In genomic region chr3:27840311-27840710, GRCm38 (mm10) we compare ENCODE assay signal across 32 mouse cellular contexts. TPM values are rescaled to one million over a fixed set of nuclear protein-coding genes. Genes with fewer than 3 reads are reported as not detected.
A peak's percentile ranks its signal among the peaks of the same experiment; 100 is the strongest.
DNase-seq lines count a peak whose midpoint lies in the region; ATAC-seq and TF ChIP-seq lines count a peak whose summit lies in the region.
"Had no signal": no experiment of that assay in that cellular context is flagged by ENCODE, and none has a peak within 500 bp of the region (broad histone marks: within the 10 kb centered on the region; RNA-seq: fewer than 3 reads in every experiment).

No protein-coding gene starts in this region.

- peak overlapping the region; percentile 52 for H3K4me2 ChIP-seq in heart, embryonic 11.5 days
- peak overlapping the region; percentile 51 for H3K4me2 ChIP-seq in heart, postnatal 0 days (ENCODE audit: low read depth, low read length)
- no peak overlapping the region; the same call in 1 of the 2 replicates for H3K4me2 ChIP-seq in lung, embryonic 16.5 days (ENCODE audit: low read depth, low read length)
- no peak overlapping the region for H3K4me2 ChIP-seq in limb, embryonic 11.5 days (ENCODE audit: low read depth, severe bottlenecking)
- H3K4me2 ChIP-seq: forebrain, embryonic 12.5 days had no signal

- peak overlapping the region; percentile 20; the same call in 1 of the 2 replicates for H3K4me3 ChIP-seq in heart, embryonic 11.5 days (ENCODE audit: low read depth, low read length)
- H3K4me3 ChIP-seq in heart, postnatal 0 days (ENCODE audit: low read depth, low read length) = 0 out of 2 replicates have a peak overlapping the region, but pooled peaks have one; percentile 17
- no peak overlapping the region for H3K4me3 ChIP-seq in lung, embryonic 16.5 days (ENCODE audit: low read length)
- H3K4me3 ChIP-seq in limb, embryonic 11.5 days (ENCODE audit: low read depth, low read length) = no peak overlapping the region
- H3K4me3 ChIP-seq: erythroblast, embryonic 14.5 days; forebrain, embryonic 12.5 days; left cerebral cortex, adult 2 months; megakaryocyte, embryonic 14.5 days had no signal

- DNase-seq in heart, postnatal 4 days = no peak
- no peak for DNase-seq in heart, postnatal 0 days (ENCODE audit: low spot score)
- no peak for DNase-seq in heart, postnatal 36 days
- no peak for DNase-seq in lung, postnatal 25 days (ENCODE audit: low spot score)
- peak; percentile 19 for DNase-seq in limb, embryonic 11.5 days (ENCODE audit: low spot score)
- DNase-seq: adrenal gland, postnatal 36 days; cerebellum, adult 9-10 months; gastrocnemius, postnatal 36 days; kidney, adult 2 months; lung, postnatal 36 days; midbrain, embryonic 14.5 days; right cerebral cortex, postnatal 14 days; thymus, adult 2 months; thymus, postnatal 4 days had no signal

- H3K36me3 ChIP-seq in heart, embryonic 11.5 days (ENCODE audit: control insufficient read depth, insufficient read depth, low read length) = no peaks in the 10 kb centered on the region
- H3K36me3 ChIP-seq in heart, postnatal 0 days (replicated peaks; ENCODE audit: control insufficient read depth, insufficient read depth, low read length) = no peaks in the 10 kb centered on the region
- no peaks in the 10 kb centered on the region for H3K36me3 ChIP-seq in lung, embryonic 16.5 days (ENCODE audit: control insufficient read depth, insufficient read depth, low read length)
- no peaks in the 10 kb centered on the region for H3K36me3 ChIP-seq in limb, embryonic 11.5 days (ENCODE audit: control insufficient read depth, insufficient read depth, low read length)
- H3K36me3 ChIP-seq: forebrain, embryonic 12.5 days had no signal

- 33% methylated on average over 9 of the region's 9 CpGs for WGBS in heart, embryonic 11.5 days (ENCODE audit: insufficient replicate concordance)
- WGBS in heart, postnatal 0 days = 30% methylated on average over 9 of the region's 9 CpGs
- WGBS in lung, embryonic 16.5 days = 24% methylated on average over 9 of the region's 9 CpGs
- 56% methylated on average over 9 of the region's 9 CpGs for WGBS in limb, embryonic 11.5 days

- peak overlapping the region; percentile 49; the same call in 1 of the 2 replicates for H3K9ac ChIP-seq in heart, embryonic 11.5 days (ENCODE audit: low read depth, low read length)
- H3K9ac ChIP-seq in heart, postnatal 0 days (replicated peaks; ENCODE audit: low read depth, low read length) = no peak overlapping the region
- no peak overlapping the region for H3K9ac ChIP-seq in lung, embryonic 16.5 days (ENCODE audit: low read length)
- H3K9ac ChIP-seq in limb, embryonic 11.5 days (ENCODE audit: low read length) = no peak overlapping the region
- H3K9ac ChIP-seq: forebrain, embryonic 12.5 days had no signal

- no peaks in the 10 kb centered on the region for H3K9me3 ChIP-seq in heart, embryonic 11.5 days (replicated peaks; ENCODE audit: control insufficient read depth, low read length)
- H3K9me3 ChIP-seq in heart, postnatal 0 days (replicated peaks; ENCODE audit: control insufficient read depth, low read length) = no peaks in the 10 kb centered on the region
- H3K9me3 ChIP-seq in lung, embryonic 16.5 days (ENCODE audit: control insufficient read depth, low read length) = no peaks in the 10 kb centered on the region
- H3K9me3 ChIP-seq in limb, embryonic 11.5 days (ENCODE audit: control insufficient read depth, low read length) = no peaks in the 10 kb centered on the region
- H3K9me3 ChIP-seq: forebrain, embryonic 12.5 days had no signal

- TF ChIP-seq CTCF in heart, postnatal 0 days (IDR thresholded peaks at IDR 0.05; ENCODE audit: low read depth) = no peak

- 0 out of 2 replicates have a peak, but pooled peaks have one; percentile 22 for ATAC-seq in heart, embryonic 11.5 days (replicated peaks; ENCODE audit: insufficient number of reproducible peaks, low FRiP score, low TSS enrichment)
- no peak for ATAC-seq in heart, postnatal 0 days (ENCODE audit: insufficient read depth, low read depth)
- peak; percentile 31; the same call in 1 of the 2 replicates for ATAC-seq in lung, embryonic 16.5 days (ENCODE audit: low read depth)
- ATAC-seq in limb, embryonic 11.5 days (ENCODE audit: insufficient number of reproducible peaks, low FRiP score, low TSS enrichment, low read depth) = no peak
- no peak for ATAC-seq in erythroblast, adult 5-6 weeks (replicated peaks; ENCODE audit: low FRiP score, poor library complexity, severe bottlenecking)
- ATAC-seq: CD4-positive, CD25-positive, alpha-beta regulatory T cell, adult 4 months; hindbrain, postnatal 0 days had no signal

- no peaks in the 10 kb centered on the region for H3K27me3 ChIP-seq in heart, embryonic 11.5 days (ENCODE audit: control insufficient read depth, insufficient read depth, low read length)
- H3K27me3 ChIP-seq in heart, postnatal 0 days (ENCODE audit: control insufficient read depth, insufficient read depth, low read length) = no peaks in the 10 kb centered on the region
- no peaks in the 10 kb centered on the region for H3K27me3 ChIP-seq in lung, embryonic 16.5 days (ENCODE audit: control insufficient read depth, insufficient read depth, low read depth, low read length)
- H3K27me3 ChIP-seq in limb, embryonic 11.5 days (ENCODE audit: control insufficient read depth, insufficient read depth, low read length) = no peaks in the 10 kb centered on the region
- H3K27me3 ChIP-seq: forebrain, embryonic 12.5 days had no signal

- no peak for TF ChIP-seq EP300 in heart, postnatal 0 days (IDR thresholded peaks at IDR 0.05; ENCODE audit: low read depth)

- 0 out of 2 replicates have a peak overlapping the region, but pooled peaks have one; percentile 31 for H3K27ac ChIP-seq in heart, embryonic 11.5 days (ENCODE audit: low read depth, low read length)
- H3K27ac ChIP-seq in heart, postnatal 0 days (ENCODE audit: low read depth) = no peak overlapping the region
- no peak overlapping the region for H3K27ac ChIP-seq in lung, embryonic 16.5 days (ENCODE audit: low read length)
- no peak overlapping the region for H3K27ac ChIP-seq in limb, embryonic 11.5 days (replicated peaks; ENCODE audit: low read depth, low read length)
- H3K27ac ChIP-seq: forebrain, embryonic 12.5 days; hindbrain, postnatal 0 days; kidney, postnatal 0 days; left cerebral cortex, adult 2 months; stomach, postnatal 0 days had no signal

- peaks cover 14% of the 10 kb centered on the region for H3K4me1 ChIP-seq in heart, embryonic 11.5 days (ENCODE audit: control insufficient read depth, insufficient read depth, low read length)
- H3K4me1 ChIP-seq in heart, postnatal 0 days (ENCODE audit: control insufficient read depth, insufficient read depth) = no peaks in the 10 kb centered on the region; the same call in 1 of the 2 replicates
- H3K4me1 ChIP-seq in lung, embryonic 16.5 days (replicated peaks; ENCODE audit: control insufficient read depth, insufficient read depth, low read length) = no peaks in the 10 kb centered on the region; the same call in 1 of the 2 replicates
- no peaks in the 10 kb centered on the region for H3K4me1 ChIP-seq in limb, embryonic 11.5 days (ENCODE audit: control insufficient read depth, insufficient read depth, low read length)
- H3K4me1 ChIP-seq: forebrain, embryonic 12.5 days; megakaryocyte, embryonic 14.5 days had no signal

- intact Hi-C loops in heart, postnatal 36 days (cut with DNase I) = no loop called here

RNA-seq across cellular contexts. Expression of gene Tmem212, which starts 55.9 kb away (rescaled TPM):
- not detected in 2 replicates for polyA plus RNA-seq in heart, embryonic 11.5 days (2014; fragmentation: Nextera tagmentation; extraction: Ambion mirVana)
- total RNA-seq in heart, postnatal 4 days (2021) = not detected
- 1.1 TPM in 1 of 2 replicates, not detected in the other for total RNA-seq in heart, postnatal 0 days (2014; rRNA removed; ENCODE audit: low replicate concordance)
- 1.5 TPM in 1 of 2 replicates, not detected in the other for polyA plus RNA-seq in heart, postnatal 0 days (2015; fragmentation: Nextera tagmentation; extraction: Ambion mirVana)
- total RNA-seq in heart, postnatal 36 days (2021) = not detected
- polyA plus RNA-seq in lung, embryonic 16.5 days (2015; fragmentation: Nextera tagmentation; extraction: Ambion mirVana) = 3.5 and 7.7 TPM in 2 replicates
- not detected in 2 replicates for polyA plus RNA-seq in limb, embryonic 11.5 days (2014; fragmentation: Nextera tagmentation; extraction: Ambion mirVana)
- not detected in 2 replicates for total RNA-seq in erythroblast, adult 5-6 weeks (2015; ENCODE audit: low replicate concordance)
- not detected in 2 replicates for total RNA-seq in erythroblast, adult 5-6 weeks (2017; ENCODE audit: low replicate concordance)
- total RNA-seq: adrenal gland, postnatal 36 days; common myeloid progenitor, adult 5-6 weeks; gastrocnemius, adult 18-20 months; gastrocnemius, postnatal 36 days; liver, adult 2 months had no signal
- polyA plus RNA-seq: CD4-positive, CD25-positive, alpha-beta regulatory T cell, adult 4 months; embryonic facial prominence, embryonic 11.5 days; erythroblast, embryonic 14.5 days; forebrain, embryonic 12.5 days; hindbrain, embryonic 11.5 days; kidney, adult 2 months; large intestine, adult 2 months; liver, adult 2 months; midbrain, embryonic 14.5 days; neural tube, embryonic 11.5 days; stomach, postnatal 0 days had no signal

Comparison
In these comparisons a context has a peak if more than half of its experiments do, and no peak if none do; other contexts are left out.
1. ATAC-seq: peak in heart, embryonic 11.5 days (single experiment) and lung, embryonic 16.5 days (single experiment); none in heart, postnatal 0 days (single experiment), limb, embryonic 11.5 days (single experiment) and erythroblast, adult 5-6 weeks (single experiment).
2. H3K4me2 ChIP-seq: peak in heart, embryonic 11.5 days (single experiment) and heart, postnatal 0 days (single experiment); none in lung, embryonic 16.5 days (single experiment) and limb, embryonic 11.5 days (single experiment).
3. H3K4me3 ChIP-seq: peak in heart, embryonic 11.5 days (single experiment) and heart, postnatal 0 days (single experiment); none in lung, embryonic 16.5 days (single experiment) and limb, embryonic 11.5 days (single experiment).